Mouse (Mus musculus) gastrocnemius, postnatal 10 days (tissue): ENCODE data around the gene Mrpl28. TPM values are rescaled to one million over a fixed set of nuclear protein-coding genes. Genes with fewer than 3 reads are reported as not detected.

Experiments
- total RNA-seq, 2 experiments: library from RNA; stranded (reverse); gene quantifications; 2 replicates each; pipeline ENCODE4 v1.2.3; 2021

Mrpl28 gene
- total RNA-seq, 2 experiments from 2014 or later: 48.4 to 52.3 TPM

Other genes with a start within 250 kb of the Mrpl28 start
- 10 to 100 TPM; 20.7 to 23.1 TPM for gene Mettl26, start 248.4 kb upstream of the Mrpl28 start, total RNA-seq
- gene Wfikkn1, start 242.6 kb upstream of the Mrpl28 start, total RNA-seq: 1 to 10 TPM in 1 of 2 experiments, under 1 TPM in 1; 0.78 to 1.1 TPM
- gene Rab40c, start 203.8 kb upstream of the Mrpl28 start, total RNA-seq: 10 to 100 TPM in 1 of 2 experiments, 1 to 10 TPM in 1; 9.3 to 12.6 TPM
- 10 to 100 TPM; 38.4 to 39.1 TPM for gene Pigq, start 178.6 kb upstream of the Mrpl28 start, total RNA-seq
- not detected for gene Nhlrc4, start 178.5 kb upstream of the Mrpl28 start, total RNA-seq
- gene A930017K11Rik, start 170.9 kb upstream of the Mrpl28 start, total RNA-seq: not detected
- 1 to 10 TPM; 6.7 to 8.6 TPM for gene Capn15, start 137.7 kb upstream of the Mrpl28 start, total RNA-seq
- gene Rab11fip3, start 53.9 kb upstream of the Mrpl28 start, total RNA-seq: 10 to 100 TPM; 37.9 to 41.5 TPM
- 1 to 10 TPM; 5.6 to 6.1 TPM for gene Decr2, start 33.2 kb upstream of the Mrpl28 start, total RNA-seq
- gene Nme4, start 27.9 kb upstream of the Mrpl28 start, total RNA-seq: 1 to 10 TPM; 4.9 to 6.4 TPM
- gene Tmem8, start 10.2 kb upstream of the Mrpl28 start, total RNA-seq: 1 to 10 TPM; 1.3 to 1.7 TPM
- 10 to 100 TPM; 19.3 to 23.1 TPM for gene Axin1, start 15.2 kb downstream of the Mrpl28 start, total RNA-seq
- under 1 TPM in 1 of 2 experiments, not detected in 1; 0.16 TPM for gene Pdia2, start 75.6 kb downstream of the Mrpl28 start, total RNA-seq
- gene Rgs11, start 79.5 kb downstream of the Mrpl28 start, total RNA-seq: 1 to 10 TPM in 1 of 2 experiments, under 1 TPM in 1; 0.94 to 1.9 TPM
- gene Arhgdig, start 84.3 kb downstream of the Mrpl28 start, total RNA-seq: 1 to 10 TPM; 3.5 to 4.8 TPM
- gene Fam234a, start 120.7 kb downstream of the Mrpl28 start, total RNA-seq: 10 to 100 TPM; 45.8 to 59.0 TPM
- gene Luc7l, start 129.4 kb downstream of the Mrpl28 start, total RNA-seq: 10 to 100 TPM; 18.5 to 30.0 TPM